Mouse (Mus musculus): ENCODE data around the gene Ppp1cb.

DNA sequence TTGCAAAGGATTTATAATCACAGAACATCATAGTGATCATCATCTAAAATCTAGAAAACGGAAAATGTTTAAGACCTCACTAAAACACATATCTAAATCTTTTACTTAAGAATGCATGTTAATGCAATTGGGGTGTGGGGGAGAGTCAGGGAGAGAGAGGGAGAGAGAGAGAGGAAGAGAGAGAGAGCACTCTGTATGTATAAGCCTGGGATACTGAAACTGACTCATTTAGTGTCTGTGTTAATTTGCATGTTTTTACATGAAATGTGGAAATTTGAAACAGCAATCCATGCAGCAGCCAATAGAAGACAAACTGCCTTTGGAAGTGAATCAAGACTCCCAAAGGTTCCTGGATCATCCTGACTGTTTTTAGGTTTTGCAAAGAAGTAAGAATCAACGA is 45.1 kb upstream of the Ppp1cb start:
- TF ChIP-seq CTCF (IDR thresholded peaks at IDR 0.05; ENCODE audit: control insufficient read depth, insufficient read depth, low read length) (no peak), POLR2A (IDR thresholded peaks at IDR 0.05; ENCODE audit: borderline replicate concordance, control insufficient read depth, low read depth, low read length) (no peak)

All from bone marrow, adult 2 months (tissue).